In the genomic region with DNA sequence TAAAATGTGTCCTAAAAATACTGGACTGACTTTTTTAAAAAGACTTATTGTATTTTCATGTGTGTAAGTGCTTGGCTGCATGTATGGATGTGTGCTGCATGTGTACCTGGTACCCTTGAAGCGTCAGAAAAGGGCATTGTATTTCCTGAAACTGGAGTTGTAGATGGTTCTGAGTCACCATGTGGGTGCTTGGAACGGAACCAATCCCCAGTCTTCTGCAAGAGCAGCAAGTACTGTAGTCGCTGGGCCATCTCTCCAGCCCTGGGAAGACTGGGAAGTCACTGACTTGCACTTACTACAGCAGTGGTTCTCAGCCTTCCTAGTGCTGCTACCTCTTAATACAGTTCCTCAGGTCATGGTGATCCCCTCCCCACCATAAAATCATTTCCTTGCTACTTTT, we compare ENCODE assay signal across 7 mouse cellular contexts.
"Had no signal": no experiment of that assay in that cellular context is flagged by ENCODE, and none has a peak within 500 bp of the region (broad histone marks: within the 10 kb centered on the region; RNA-seq: fewer than 3 reads in every experiment).

No protein-coding gene starts in this region.

- DNase-seq: kidney, postnatal 14 days; lung, adult 2 months; lung, postnatal 4 days; midbrain, embryonic 14.5 days; thymus, adult 2 months; thymus, postnatal 25 days had no signal

- ATAC-seq: lung, postnatal 0 days had no signal
